In genomic region chr1:53844122-53844913, GRCm38 (mm10) we compare ENCODE assay signal across 21 mouse cellular contexts. TPM values are rescaled to one million over a fixed set of nuclear protein-coding genes. Genes with fewer than 3 reads are reported as not detected.
DNase-seq lines count a peak whose midpoint lies in the region; ATAC-seq and TF ChIP-seq lines count a peak whose summit lies in the region.
"Had no signal": no experiment of that assay in that cellular context is flagged by ENCODE, and none has a peak within 500 bp of the region (broad histone marks: within the 10 kb centered on the region; RNA-seq: fewer than 3 reads in every experiment).

No protein-coding gene starts in this region.

- no peak overlapping the region for H3K9ac ChIP-seq in hindbrain, embryonic 16.5 days (ENCODE audit: low read depth, low read length)
- H3K9ac ChIP-seq in hindbrain, postnatal 0 days (replicated peaks; ENCODE audit: low read length) = no peak overlapping the region
- H3K9ac ChIP-seq in neural tube, embryonic 12.5 days = no peak overlapping the region
- no peak overlapping the region for H3K9ac ChIP-seq in neural tube, embryonic 13.5 days
- H3K9ac ChIP-seq in heart, adult 2 months (ENCODE audit: low read depth, low read length) = no peak overlapping the region
- H3K9ac ChIP-seq: hindbrain, embryonic 12.5 days; limb, embryonic 15.5 days; liver, embryonic 15.5 days; midbrain, embryonic 15.5 days had no signal

- H3K4me1 ChIP-seq in hindbrain, embryonic 16.5 days (ENCODE audit: control insufficient read depth, insufficient read depth, low read depth, low read length) = no peaks in the 10 kb centered on the region
- H3K4me1 ChIP-seq in hindbrain, postnatal 0 days (ENCODE audit: insufficient read depth, low read length) = no peaks in the 10 kb centered on the region
- no peaks in the 10 kb centered on the region for H3K4me1 ChIP-seq in neural tube, embryonic 12.5 days
- peaks cover 14% of the 10 kb centered on the region for H3K4me1 ChIP-seq in neural tube, embryonic 13.5 days (replicated peaks)
- H3K4me1 ChIP-seq in heart, adult 2 months (ENCODE audit: control insufficient read depth, insufficient read depth, low read length) = peaks cover 4% of the 10 kb centered on the region
- H3K4me1 ChIP-seq: heart, embryonic 10.5 days; hindbrain, embryonic 12.5 days; limb, embryonic 15.5 days; liver, embryonic 15.5 days; midbrain, embryonic 15.5 days had no signal

- no peak overlapping the region for H3K4me2 ChIP-seq in hindbrain, embryonic 16.5 days (ENCODE audit: low read length)
- H3K4me2 ChIP-seq in hindbrain, postnatal 0 days (ENCODE audit: low read depth, low read length) = no peak overlapping the region
- H3K4me2 ChIP-seq in neural tube, embryonic 12.5 days (replicated peaks) = no peak overlapping the region
- no peak overlapping the region for H3K4me2 ChIP-seq in neural tube, embryonic 13.5 days
- H3K4me2 ChIP-seq: hindbrain, embryonic 12.5 days; limb, embryonic 15.5 days; liver, embryonic 15.5 days; midbrain, embryonic 15.5 days had no signal

- no peaks in the 10 kb centered on the region for H3K9me3 ChIP-seq in hindbrain, embryonic 16.5 days (ENCODE audit: control insufficient read depth, low read length)
- no peaks in the 10 kb centered on the region for H3K9me3 ChIP-seq in hindbrain, postnatal 0 days (ENCODE audit: low read length)
- no peaks in the 10 kb centered on the region for H3K9me3 ChIP-seq in neural tube, embryonic 12.5 days
- no peaks in the 10 kb centered on the region for H3K9me3 ChIP-seq in neural tube, embryonic 13.5 days
- H3K9me3 ChIP-seq: G1E; heart, embryonic 10.5 days; hindbrain, embryonic 12.5 days; limb, embryonic 15.5 days; liver, embryonic 15.5 days; megakaryocyte, embryonic 14.5 days; midbrain, embryonic 15.5 days had no signal

- no peak for TF ChIP-seq CTCF in hindbrain, postnatal 0 days (IDR thresholded peaks at IDR 0.05; ENCODE audit: low read depth)
- TF ChIP-seq CTCF in heart, adult 2 months (IDR thresholded peaks at IDR 0.05) = no peak

- H3K27me3 ChIP-seq in hindbrain, embryonic 16.5 days (replicated peaks; ENCODE audit: control insufficient read depth, insufficient read depth, low read length) = no peaks in the 10 kb centered on the region
- H3K27me3 ChIP-seq in hindbrain, postnatal 0 days (ENCODE audit: insufficient read depth, low read length) = no peaks in the 10 kb centered on the region
- no peaks in the 10 kb centered on the region for H3K27me3 ChIP-seq in neural tube, embryonic 12.5 days (replicated peaks)
- H3K27me3 ChIP-seq in neural tube, embryonic 13.5 days = no peaks in the 10 kb centered on the region
- H3K27me3 ChIP-seq in heart, adult 2 months (ENCODE audit: control insufficient read depth, insufficient read depth, low read length) = no peaks in the 10 kb centered on the region
- H3K27me3 ChIP-seq: hindbrain, embryonic 12.5 days; limb, embryonic 15.5 days; liver, embryonic 15.5 days; megakaryocyte, embryonic 14.5 days; midbrain, embryonic 15.5 days had no signal

- ATAC-seq in hindbrain, embryonic 16.5 days = peak; percentile 42; the same call in 1 of the 2 replicates
- no peak for ATAC-seq in hindbrain, postnatal 0 days
- peak; percentile 57; the same call in 1 of the 2 replicates for ATAC-seq in neural tube, embryonic 12.5 days (ENCODE audit: low FRiP score, low read depth)
- ATAC-seq in neural tube, embryonic 13.5 days (ENCODE audit: low read depth) = peak; percentile 90
- ATAC-seq: midbrain, embryonic 15.5 days had no signal

- intact Hi-C loops in heart, adult 2 months (cut with DNase I) = no loop called here

- DNase-seq in hindbrain, postnatal 0 days (ENCODE audit: low spot score) = no peak
- no peak for DNase-seq in neural tube, embryonic 10.5 days (ENCODE audit: extremely low spot score, low spot score)
- no peak for DNase-seq in layer of hippocampus, postnatal 14 days (ENCODE audit: low spot score in 2 of 2)
- no peak for DNase-seq in heart, adult 2 months
- DNase-seq: adrenal gland, postnatal 14 days; cerebellum, adult 11 months; cerebellum, postnatal 14 days; embryo, embryonic 11 days; kidney, adult 11 months; lung, postnatal 14 days; right cerebral cortex, adult 18-20 months had no signal

- no peaks in the 10 kb centered on the region for H3K79me2 ChIP-seq in heart, adult 2 months (replicated peaks; ENCODE audit: control insufficient read depth, insufficient read depth, low read length)

- TF ChIP-seq POLR2A in heart, adult 2 months (IDR thresholded peaks at IDR 0.05; ENCODE audit: insufficient read depth, low read depth, low read length) = no peak

- TF ChIP-seq EP300 in heart, adult 2 months (IDR thresholded peaks at IDR 0.05; ENCODE audit: insufficient read depth, low read depth, low read length) = no peak

- 82% methylated on average over 8 of the region's 8 CpGs for WGBS in hindbrain, embryonic 16.5 days
- 87% methylated on average over 8 of the region's 8 CpGs for WGBS in hindbrain, postnatal 0 days
- WGBS in neural tube, embryonic 12.5 days = 84% methylated on average over 8 of the region's 8 CpGs
- 72% methylated on average over 8 of the region's 8 CpGs for WGBS in neural tube, embryonic 13.5 days
- WGBS in heart, adult 2 months = 94% methylated on average over 8 of the region's 8 CpGs

- no peaks in the 10 kb centered on the region; the same call in 1 of the 2 replicates for H3K36me3 ChIP-seq in hindbrain, embryonic 16.5 days (ENCODE audit: control insufficient read depth, insufficient read depth, low read length)
- H3K36me3 ChIP-seq in hindbrain, postnatal 0 days (ENCODE audit: insufficient read depth, low read length) = no peaks in the 10 kb centered on the region
- no peaks in the 10 kb centered on the region for H3K36me3 ChIP-seq in neural tube, embryonic 12.5 days
- no peaks in the 10 kb centered on the region for H3K36me3 ChIP-seq in neural tube, embryonic 13.5 days
- peaks cover under 1% of the 10 kb centered on the region; the same call in 1 of the 2 replicates for H3K36me3 ChIP-seq in heart, adult 2 months (ENCODE audit: control insufficient read depth, insufficient read depth, low read length)
- H3K36me3 ChIP-seq: G1E; heart, embryonic 10.5 days; hindbrain, embryonic 12.5 days; limb, embryonic 15.5 days; liver, embryonic 15.5 days; midbrain, embryonic 15.5 days had no signal

- no peak overlapping the region for H3K27ac ChIP-seq in hindbrain, embryonic 16.5 days (ENCODE audit: low read depth, low read length)
- no peak overlapping the region for H3K27ac ChIP-seq in hindbrain, postnatal 0 days
- no peak overlapping the region for H3K27ac ChIP-seq in neural tube, embryonic 12.5 days
- H3K27ac ChIP-seq in neural tube, embryonic 13.5 days (replicated peaks) = peak overlapping the region; percentile 46
- no peak overlapping the region for H3K27ac ChIP-seq in heart, adult 2 months
- H3K27ac ChIP-seq: heart, embryonic 10.5 days; hindbrain, embryonic 12.5 days; limb, embryonic 15.5 days; liver, embryonic 15.5 days; midbrain, embryonic 15.5 days had no signal

- no peak overlapping the region for H3K4me3 ChIP-seq in hindbrain, embryonic 16.5 days (ENCODE audit: low read length)
- H3K4me3 ChIP-seq in hindbrain, postnatal 0 days (ENCODE audit: low read length) = no peak overlapping the region
- H3K4me3 ChIP-seq in neural tube, embryonic 12.5 days = no peak overlapping the region
- H3K4me3 ChIP-seq in neural tube, embryonic 13.5 days = no peak overlapping the region
- H3K4me3 ChIP-seq in heart, adult 2 months = no peak overlapping the region
- H3K4me3 ChIP-seq: heart, embryonic 10.5 days; hindbrain, embryonic 12.5 days; limb, embryonic 15.5 days; liver, embryonic 15.5 days; megakaryocyte, embryonic 14.5 days; midbrain, embryonic 15.5 days had no signal

RNA-seq across cellular contexts. Expression of gene Stk17b, which starts 59.3 kb away (rescaled TPM):
- 4.9 and 6.2 TPM in 2 replicates for polyA plus RNA-seq in hindbrain, embryonic 16.5 days (2015; fragmentation: Nextera tagmentation; extraction: Ambion mirVana)
- total RNA-seq in hindbrain, postnatal 0 days (2014; rRNA removed) = 4.9 and 5.4 TPM in 2 replicates
- polyA plus RNA-seq in hindbrain, postnatal 0 days (2015; fragmentation: Nextera tagmentation; extraction: Ambion mirVana) = 5.7 and 6.5 TPM in 2 replicates
- polyA plus RNA-seq in neural tube, embryonic 12.5 days (2016; fragmentation: Nextera tagmentation; extraction: Ambion mirVana) = 10.2 and 12.0 TPM in 2 replicates
- polyA plus RNA-seq in neural tube, embryonic 13.5 days (2015; fragmentation: Nextera tagmentation; extraction: Ambion mirVana) = 7.4 and 8.0 TPM in 2 replicates
- 1 to 10 TPM; 5.6 to 7.2 TPM for total RNA-seq in layer of hippocampus, postnatal 14 days (2021)
- total RNA-seq in heart, adult 2 months (2021) = 10 to 100 TPM; 12.5 to 13.5 TPM
- polyA plus RNA-seq in heart, adult 2 months (2012; rRNA removed) = 3.5 and 4.5 TPM in 2 replicates
